Mouse (Mus musculus) liver, embryonic 14.5 days (tissue): ENCODE results near the gene Stat6. TPM values are rescaled to one million over a fixed set of nuclear protein-coding genes. Genes with fewer than 3 reads are reported as not detected.

Source experiments
- ATAC-seq: fragments of 200-750 bp; cut with Nextera tagmentation; 2 replicates; pipeline ENCODE4 v1.8.0; 2017; ENCODE audit warnings: moderate number of reproducible peaks, mild to moderate bottlenecking, moderate library complexity; ENCODE audit not compliant: insufficient read depth
- DNase-seq, 3 experiments: peaks; one replicate each; pipeline ENCODE4 v3.0.0-alpha.2; 2012 to 2013; ENCODE audit warnings: low read depth in 3 of 3, low spot score in 3 of 3
- H3K27ac ChIP-seq: fragments of 300-500 bp; sonication (generic); 2 replicates; pipeline ENCODE4 v1.5.1; 2014; ENCODE audit warnings: moderate library complexity, mild to moderate bottlenecking, control low read depth, inconsistent platforms
- H3K27me3 ChIP-seq: fragments of 300-500 bp; sonication (generic); 2 replicates; pipeline ENCODE4 v1.6.1; 2014; ENCODE audit warnings: mild to moderate bottlenecking, low read length, moderate library complexity; ENCODE audit not compliant: control insufficient read depth, insufficient read depth
- H3K36me3 ChIP-seq: fragments of 300-500 bp; sonication (generic); replicated peaks from 2 replicates; pipeline ENCODE4 v1.6.1; 2014; ENCODE audit warnings: low read depth; ENCODE audit not compliant: control insufficient read depth, insufficient read depth
- H3K4me1 ChIP-seq, 2 experiments: fragments of 200-500 bp in 1 of 2; fragments of 300-500 bp in 1 of 2; sonication (generic) in 1 of 2; replicated peaks; 2 replicates each; pipeline ENCODE4 v1.6.1; 2012 to 2014; ENCODE audit warnings: antibody characterized with exemption in 1 of 2, inconsistent platforms in 1 of 2, low read length in 1 of 2; ENCODE audit not compliant: control insufficient read depth in 2 of 2, insufficient read depth in 2 of 2
- H3K4me2 ChIP-seq: fragments of 300-500 bp; sonication (generic); 2 replicates; pipeline ENCODE4 v1.6.1; 2014; ENCODE audit warnings: low read depth, mild to moderate bottlenecking, control low read depth, moderate library complexity
- H3K4me3 ChIP-seq, 2 experiments: fragments of 200-500 bp in 1 of 2; fragments of 300-500 bp in 1 of 2; sonication (generic) in 1 of 2; 2 replicates each; pipeline ENCODE4 v1.5.1; 2012 to 2014; ENCODE audit warnings: low read depth in 2 of 2, low read length in 2 of 2, mild to moderate bottlenecking in 2 of 2, control low read depth in 1 of 2, inconsistent platforms in 1 of 2, moderate library complexity in 1 of 2; ENCODE audit not compliant: insufficient read depth in 1 of 2
- H3K9ac ChIP-seq: fragments of 300-500 bp; sonication (generic); replicated peaks from 2 replicates; pipeline ENCODE4 v1.6.1; 2014; ENCODE audit warnings: mild to moderate bottlenecking, control low read depth, moderate library complexity
- H3K9me3 ChIP-seq: fragments of 300-500 bp; sonication (generic); 2 replicates; pipeline ENCODE4 v1.6.1; 2016; ENCODE audit warnings: low read length, mixed read lengths; ENCODE audit not compliant: control insufficient read depth
- CTCF ChIP-seq: IDR thresholded peaks from 2 replicates; pipeline ENCODE4 v1.5.1; 2016; ENCODE audit warnings: antibody characterized with exemption, low read depth, control low read depth
- EP300 ChIP-seq: IDR thresholded peaks from 2 replicates; pipeline ENCODE4 v1.6.1; 2016; ENCODE audit warnings: antibody characterized with exemption, low read depth
- whole genome bisulfite sequencing: fragments of 180-500 bp; shearing (Covaris S2); extraction: QIAGEN DNeasy Blood & Tissue Kit; methylation state at CpG from one replicate; pipeline ENCODE4 v1.1.7; 2014; ENCODE audit not compliant: insufficient replicate concordance; 5-methylcytosine and 5-hydroxymethylcytosine counted together
- polyA plus RNA-seq, 2 experiments: library from polyadenylated mRNA; depleted of rRNA in 1 of 2; stranded (reverse) in 1 of 2; unstranded in 1 of 2; fragments of >200 nt; fragmentation: Nextera tagmentation in 1 of 2; extraction: Ambion mirVana in 1 of 2; gene quantifications; 2 replicates each; pipeline versions ENCODE4 v1.2.1 to v1.2.3; 2012 to 2014

Gene Stat6
- polyA plus RNA-seq, 2 experiments, result 10.2 to 10.9 TPM

DNA sequence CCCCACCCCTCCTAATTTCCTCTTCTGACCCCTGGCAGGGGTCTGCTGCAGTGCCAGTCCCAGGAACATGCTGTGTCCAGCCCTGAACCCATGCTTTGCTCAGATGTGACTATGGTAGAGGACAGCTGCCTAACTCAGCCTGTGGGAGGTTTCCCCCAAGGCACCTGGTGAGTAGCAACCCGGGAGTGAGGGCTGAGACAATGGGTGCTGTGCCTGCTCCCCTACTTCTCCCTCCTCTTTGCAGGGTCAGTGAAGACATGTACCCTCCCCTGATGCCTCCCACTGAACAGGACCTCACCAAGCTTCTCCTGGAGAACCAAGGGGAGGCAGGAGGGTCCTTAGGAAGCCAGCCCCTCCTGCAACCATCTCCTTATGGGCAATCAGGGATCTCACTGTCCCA, 16.8 kb downstream of the Stat6 start:
- H3K27me3 ChIP-seq, result peaks cover 7% of the 10 kb centered on the region
- H3K4me1 ChIP-seq, result peaks cover 0 to 13% of the 10 kb centered on the region in 2 experiments; a peak in 2 of 4 replicates
- ATAC-seq (no peak), DNase-seq (no peak)
- TF ChIP-seq CTCF (no peak), EP300 (no peak)
- no peak overlapping the region for H3K4me3 ChIP-seq
- H3K9ac ChIP-seq, result no peak overlapping the region
- WGBS, result 48% methylated on average over 1 of the region's 1 CpGs
- H3K36me3 ChIP-seq, result peaks cover 2% of the 10 kb centered on the region; the same call in 1 of the 2 replicates
- no peak overlapping the region for H3K4me2 ChIP-seq
- no peaks in the 10 kb centered on the region for H3K9me3 ChIP-seq
- H3K27ac ChIP-seq, result no peak overlapping the region

- peaks cover 0 to 11% of the 10 kb centered on the region in 2 experiments; a peak in 2 of 4 replicates for H3K4me1 ChIP-seq
- H3K27ac ChIP-seq, result no peak overlapping the region
- H3K4me3 ChIP-seq, result peak overlapping the region in 1 of 2 experiments; percentile 2; a peak in 1 of 4 replicates
- DNase-seq (no peak), ATAC-seq (no peak)
- 31% methylated on average over 14 of the region's 14 CpGs for WGBS
- no peaks in the 10 kb centered on the region for H3K9me3 ChIP-seq
- no peaks in the 10 kb centered on the region for H3K36me3 ChIP-seq
- H3K27me3 ChIP-seq, result peaks cover 26% of the 10 kb centered on the region
- TF ChIP-seq EP300 (no peak), CTCF (no peak)
- H3K9ac ChIP-seq, result no peak overlapping the region
- peak overlapping the region; percentile 48 for H3K4me2 ChIP-seq
Measured at GRCm38 (mm10) chr10:127661291-127661914, 18.6 kb downstream of the Stat6 start.

DNA sequence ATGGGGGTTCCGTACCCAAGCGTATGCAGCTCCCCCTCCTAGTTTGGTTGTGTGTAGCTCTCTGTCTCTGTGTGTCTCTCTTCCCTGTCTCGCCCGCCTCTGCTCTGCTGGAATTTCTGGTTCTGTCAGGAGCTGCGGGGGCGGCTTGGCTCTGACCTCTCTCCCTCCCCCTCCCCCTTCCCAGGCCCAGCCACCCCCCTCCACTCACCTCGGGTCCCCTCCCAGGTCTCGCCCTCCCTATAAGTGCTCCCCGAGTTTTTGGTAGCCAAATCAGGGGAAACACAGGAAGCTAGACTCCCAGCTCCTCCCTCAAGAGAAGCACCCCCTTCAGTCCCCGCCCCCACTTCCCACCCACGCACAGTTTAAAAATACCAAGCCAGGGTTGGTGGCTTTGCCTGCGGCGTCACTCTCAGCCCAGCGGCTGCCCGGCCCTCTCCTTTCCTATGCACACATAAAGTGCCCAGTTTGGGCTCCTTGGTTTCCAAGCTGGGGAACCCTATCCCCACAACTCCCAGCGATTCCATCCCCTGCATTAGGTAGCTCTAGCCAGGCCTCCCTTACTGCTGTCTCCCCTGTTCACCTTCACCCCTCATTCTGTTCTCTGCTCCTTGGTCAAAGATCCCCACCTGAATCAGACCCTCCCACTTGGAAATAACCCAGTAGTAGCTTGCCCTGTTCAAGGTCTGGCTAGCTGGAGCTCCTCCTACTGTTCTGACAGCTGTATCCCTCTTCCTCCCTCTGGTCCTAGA, 19.3 kb downstream of the Stat6 start:
- no peak overlapping the region for H3K27ac ChIP-seq
- ATAC-seq (peak; percentile 38), DNase-seq (no peak)
- TF ChIP-seq CTCF (no peak), EP300 (no peak)
- H3K4me1 ChIP-seq, result peaks cover 0 to 11% of the 10 kb centered on the region in 2 experiments; a peak in 2 of 4 replicates
- peak overlapping the region in 1 of 2 experiments; percentile 2; a peak in 1 of 4 replicates for H3K4me3 ChIP-seq
- peak overlapping the region; percentile 48 for H3K4me2 ChIP-seq
- no peaks in the 10 kb centered on the region for H3K36me3 ChIP-seq
- H3K27me3 ChIP-seq, result peaks cover 33% of the 10 kb centered on the region
- WGBS, result 8% methylated on average over 16 of the region's 16 CpGs
- no peaks in the 10 kb centered on the region for H3K9me3 ChIP-seq
- no peak overlapping the region for H3K9ac ChIP-seq

- WGBS, result 33% methylated on average over 19 of the region's 19 CpGs
- DNase-seq (no peak), ATAC-seq (0 out of 2 replicates have a peak, but pooled peaks have one; percentile 1)
- H3K4me1 ChIP-seq, result peaks cover 0 to 11% of the 10 kb centered on the region in 2 experiments; a peak in 2 of 4 replicates
- H3K4me2 ChIP-seq, result peak overlapping the region; percentile 48
- H3K27ac ChIP-seq, result no peak overlapping the region
- no peak overlapping the region for H3K4me3 ChIP-seq
- TF ChIP-seq EP300 (no peak), CTCF (peak; percentile 56)
- peaks cover 39% of the 10 kb centered on the region for H3K27me3 ChIP-seq
- H3K36me3 ChIP-seq, result no peaks in the 10 kb centered on the region
- no peaks in the 10 kb centered on the region for H3K9me3 ChIP-seq
- H3K9ac ChIP-seq, result no peak overlapping the region
Measured at GRCm38 (mm10) chr10:127662666-127663253, 20.0 kb downstream of the Stat6 start.

DNA sequence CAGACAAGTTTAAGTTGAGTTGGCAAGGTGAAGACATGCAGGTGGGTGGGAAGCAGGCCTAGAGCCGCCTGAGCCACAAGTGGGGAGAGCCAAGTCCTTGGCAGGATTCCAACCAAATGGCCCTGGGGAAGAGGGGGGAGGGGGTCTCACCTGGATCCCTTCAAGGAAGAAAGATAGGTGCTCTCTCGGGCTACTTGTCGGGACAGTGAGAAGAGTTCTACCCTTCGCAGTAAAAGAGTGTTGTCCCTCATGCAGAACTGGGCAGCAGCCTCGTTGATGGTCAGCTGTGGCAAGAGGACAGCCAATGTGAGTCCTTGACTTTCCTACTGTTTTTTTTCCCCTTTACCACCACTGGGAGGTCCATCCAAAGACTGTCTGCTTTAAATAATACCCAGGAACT, 20.8 kb downstream of the Stat6 start:
- no peak overlapping the region for H3K9ac ChIP-seq
- no peak overlapping the region for H3K4me2 ChIP-seq
- WGBS, result 48% methylated on average over 5 of the region's 5 CpGs
- no peaks in the 10 kb centered on the region for H3K36me3 ChIP-seq
- DNase-seq (no peak), ATAC-seq (no peak)
- H3K9me3 ChIP-seq, result no peaks in the 10 kb centered on the region
- no peak for TF ChIP-seq CTCF
- no peak for TF ChIP-seq EP300
- no peak overlapping the region for H3K27ac ChIP-seq
- no peak overlapping the region for H3K4me3 ChIP-seq
- H3K27me3 ChIP-seq, result peaks cover 48% of the 10 kb centered on the region
- peaks cover 0 to 11% of the 10 kb centered on the region in 2 experiments; a peak in 2 of 4 replicates for H3K4me1 ChIP-seq
